ENCODE assay signal across 13 mouse cellular contexts in the genomic region with DNA sequence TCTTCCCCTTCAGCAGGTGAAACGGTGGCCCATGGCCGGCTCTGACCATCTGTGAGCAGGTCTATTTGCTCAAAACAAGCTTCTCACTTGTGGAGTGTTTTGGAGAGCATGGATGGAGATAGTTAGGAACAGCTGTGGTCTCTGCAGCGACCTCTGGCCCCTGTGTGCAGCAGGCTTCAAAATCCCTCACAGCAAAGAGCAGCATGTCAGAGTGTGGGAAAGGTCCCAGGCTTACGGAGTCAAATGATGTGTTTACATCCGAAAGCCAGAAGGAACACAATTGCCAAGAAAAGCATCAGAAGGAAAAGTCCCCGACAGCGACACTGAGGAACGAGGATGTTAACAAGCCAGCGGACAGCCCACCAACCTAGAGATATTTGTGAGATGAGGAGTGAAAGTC.
"Had no signal": no experiment of that assay in that cellular context is flagged by ENCODE, and none has a peak within 500 bp of the region (broad histone marks: within the 10 kb centered on the region; RNA-seq: fewer than 3 reads in every experiment).

No protein-coding gene starts in this region.

- H3K27ac ChIP-seq: kidney, embryonic 15.5 days; limb, embryonic 12.5 days; liver, embryonic 15.5 days; midbrain, embryonic 10.5 days had no signal

- H3K9me3 ChIP-seq: kidney, embryonic 15.5 days; limb, embryonic 12.5 days; liver, embryonic 15.5 days; midbrain, embryonic 10.5 days; neural tube, embryonic 15.5 days had no signal

- H3K4me3 ChIP-seq: kidney, embryonic 15.5 days; limb, embryonic 12.5 days; liver, embryonic 15.5 days; midbrain, embryonic 10.5 days; myocyte; neural tube, embryonic 15.5 days had no signal

- DNase-seq: kidney, adult 18-20 months; layer of hippocampus, postnatal 36 days; midbrain, embryonic 14.5 days; right cerebral cortex, adult 18-20 months; right cerebral cortex, postnatal 25 days; thymus, postnatal 4 days had no signal

- H3K4me1 ChIP-seq: kidney, embryonic 15.5 days; limb, embryonic 12.5 days; liver, embryonic 15.5 days; midbrain, embryonic 10.5 days; neural tube, embryonic 15.5 days had no signal

- H3K4me2 ChIP-seq: kidney, embryonic 15.5 days; limb, embryonic 12.5 days; liver, embryonic 11.5 days; liver, embryonic 15.5 days; neural tube, embryonic 15.5 days had no signal

- H3K9ac ChIP-seq: kidney, embryonic 15.5 days; limb, embryonic 12.5 days; liver, embryonic 15.5 days; neural tube, embryonic 15.5 days had no signal

- H3K27me3 ChIP-seq: kidney, embryonic 15.5 days; limb, embryonic 12.5 days; liver, embryonic 15.5 days; neural tube, embryonic 15.5 days had no signal
